Mouse (Mus musculus) spleen, postnatal 0 days (tissue): ENCODE results near the gene Srp9. TPM values are rescaled to one million over a fixed set of nuclear protein-coding genes. Genes with fewer than 3 reads are reported as not detected.

Experiments
- polyA plus RNA-seq: library from polyadenylated mRNA; unstranded; fragments of >200 nt; fragmentation: Nextera tagmentation; extraction: Ambion mirVana; gene quantifications from 2 replicates; pipeline ENCODE4 v1.2.1, GENCODE M21; 2015

The Srp9 gene
- 143 and 146 TPM in 2 replicates for polyA plus RNA-seq

GRCm38 (mm10) chr1:182124506-182124905, at the start of gene Srp9:
Srp9 (plus strand) TSS chr1:182124737.

GRCm38 (mm10) chr1:182164386-182164785, 39.8 kb downstream of the Srp9 start, which contains the start of gene Vmn1r1:
Vmn1r1 (minus strand) TSS chr1:182164486.

Other genes with a start within 250 kb of the Srp9 start
- gene Enah, start 104.7 kb upstream of the Srp9 start, polyA plus RNA-seq, result 2.4 and 3.0 TPM in 2 replicates
- not detected in 2 replicates for gene Vmn1r1, start 39.7 kb downstream of the Srp9 start, polyA plus RNA-seq
- gene Degs1, start 158.1 kb downstream of the Srp9 start, polyA plus RNA-seq, result 93.1 and 106 TPM in 2 replicates
- 6.6 and 6.9 TPM in 2 replicates for gene Fbxo28, start 216.9 kb downstream of the Srp9 start, polyA plus RNA-seq